Mouse (Mus musculus): Measurements from ENCODE around the gene Sstr2. TPM values are rescaled to one million over a fixed set of nuclear protein-coding genes. Genes with fewer than 3 reads are reported as not detected.

Sstr2 gene
- polyA plus RNA-seq, 1 experiment from 2014 or later = 18.0 TPM

DNA sequence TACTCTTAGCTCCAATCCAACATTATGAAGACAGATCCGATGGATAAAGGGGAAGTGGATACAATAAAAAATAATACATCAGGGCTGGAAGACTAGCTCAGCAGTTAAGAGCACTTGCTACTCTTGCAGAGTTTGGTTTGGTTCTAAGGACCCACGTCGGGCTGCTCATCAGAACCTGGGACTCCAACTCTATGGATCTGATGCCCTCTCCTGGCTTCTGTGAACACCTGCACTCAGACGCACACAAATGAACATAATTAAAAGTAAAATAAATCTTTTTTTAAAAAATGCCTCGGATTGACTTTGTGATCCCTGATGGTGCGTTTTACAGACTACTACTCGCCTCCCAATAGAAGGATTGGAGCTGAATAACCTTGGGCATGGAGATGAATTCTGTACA is 11.5 kb downstream of the Sstr2 start:
- Histone ChIP-seq H3K4me3 (replicated peaks; ENCODE audit: low read depth, low read length) (no peak overlapping the region), H3K36me3 (ENCODE audit: control insufficient read depth, insufficient read depth, low read length) (no peaks in the 10 kb centered on the region; the same call in 1 of the 2 replicates), H3K27me3 (ENCODE audit: control insufficient read depth, insufficient read depth, low read length) (no peaks in the 10 kb centered on the region), H3K9ac (replicated peaks; ENCODE audit: low read length) (no peak overlapping the region), H3K4me1 (ENCODE audit: control insufficient read depth, insufficient read depth, low read length) (no peaks in the 10 kb centered on the region), H3K4me2 (ENCODE audit: low read length) (no peak overlapping the region), H3K9me3 (ENCODE audit: control insufficient read depth, low read length) (no peaks in the 10 kb centered on the region), H3K27ac (replicated peaks; ENCODE audit: low read depth, low read length) (no peak overlapping the region)
- DNase-seq (peak; percentile 76), ATAC-seq (ENCODE audit: low FRiP score, low TSS enrichment) (no peak)
- 61% methylated on average over 7 of the region's 7 CpGs for WGBS

DNA sequence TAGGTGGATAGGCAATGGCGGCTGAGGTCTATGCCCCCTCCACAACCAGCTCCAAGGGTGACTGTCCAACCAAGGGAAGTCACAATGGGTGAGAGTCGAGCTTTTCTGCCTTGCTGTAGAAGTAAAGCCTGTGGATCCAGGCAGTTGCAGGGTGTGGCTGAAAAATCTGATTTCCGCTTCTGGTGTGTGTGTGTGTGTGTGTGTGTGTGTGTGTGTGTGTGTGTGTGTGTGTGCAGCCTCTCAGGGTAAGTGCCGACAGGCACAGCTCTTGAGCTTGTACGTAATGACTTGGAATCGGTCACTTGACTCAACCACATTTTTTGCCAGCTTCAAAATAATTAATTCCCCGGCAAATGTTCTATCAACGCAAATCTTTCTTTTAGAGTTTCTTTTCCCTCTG is 12.2 kb downstream of the Sstr2 start:
- Histone ChIP-seq H3K9ac (replicated peaks; ENCODE audit: low read length) (no peak overlapping the region), H3K36me3 (ENCODE audit: control insufficient read depth, insufficient read depth, low read length) (no peaks in the 10 kb centered on the region), H3K27ac (replicated peaks; ENCODE audit: low read depth, low read length) (no peak overlapping the region), H3K4me2 (ENCODE audit: low read length) (no peak overlapping the region), H3K27me3 (ENCODE audit: control insufficient read depth, insufficient read depth, low read length) (no peaks in the 10 kb centered on the region), H3K9me3 (ENCODE audit: control insufficient read depth, low read length) (no peaks in the 10 kb centered on the region), H3K4me3 (replicated peaks; ENCODE audit: low read depth, low read length) (no peak overlapping the region), H3K4me1 (ENCODE audit: control insufficient read depth, insufficient read depth, low read length) (no peaks in the 10 kb centered on the region)
- no peak for ATAC-seq (ENCODE audit: low FRiP score, low TSS enrichment)
- DNase-seq = no peak
- WGBS = 88% methylated on average over 8 of the region's 8 CpGs

DNA sequence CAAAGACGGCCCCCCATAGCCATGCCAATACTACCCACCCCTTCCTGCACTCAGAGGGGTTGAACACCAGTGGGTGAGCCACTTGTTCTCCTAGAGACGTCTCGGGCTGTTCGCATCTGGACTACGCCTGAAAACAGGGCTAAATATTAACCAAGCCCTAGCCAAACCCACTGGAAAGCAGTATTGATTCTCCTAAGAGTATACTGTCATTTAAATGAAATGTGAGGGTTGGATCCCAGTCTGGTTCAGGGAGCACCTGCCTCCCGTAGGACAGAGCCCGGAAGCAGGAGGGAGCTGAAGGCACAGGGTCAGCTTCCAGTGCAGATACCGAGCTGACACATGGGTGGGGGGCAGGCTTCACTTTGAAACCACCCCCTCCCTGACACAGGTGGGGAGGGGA is 12.7 kb downstream of the Sstr2 start:
- Histone ChIP-seq H3K36me3 (ENCODE audit: control insufficient read depth, insufficient read depth, low read length) (no peaks in the 10 kb centered on the region), H3K27ac (replicated peaks; ENCODE audit: low read depth, low read length) (no peak overlapping the region), H3K9me3 (ENCODE audit: control insufficient read depth, low read length) (no peaks in the 10 kb centered on the region), H3K4me3 (replicated peaks; ENCODE audit: low read depth, low read length) (no peak overlapping the region), H3K4me1 (ENCODE audit: control insufficient read depth, insufficient read depth, low read length) (no peaks in the 10 kb centered on the region), H3K27me3 (ENCODE audit: control insufficient read depth, insufficient read depth, low read length) (no peaks in the 10 kb centered on the region), H3K4me2 (ENCODE audit: low read length) (no peak overlapping the region), H3K9ac (replicated peaks; ENCODE audit: low read length) (no peak overlapping the region)
- ATAC-seq (ENCODE audit: low FRiP score, low TSS enrichment) (no peak), DNase-seq (no peak)
- WGBS = 74% methylated on average over 8 of the region's 8 CpGs

DNA sequence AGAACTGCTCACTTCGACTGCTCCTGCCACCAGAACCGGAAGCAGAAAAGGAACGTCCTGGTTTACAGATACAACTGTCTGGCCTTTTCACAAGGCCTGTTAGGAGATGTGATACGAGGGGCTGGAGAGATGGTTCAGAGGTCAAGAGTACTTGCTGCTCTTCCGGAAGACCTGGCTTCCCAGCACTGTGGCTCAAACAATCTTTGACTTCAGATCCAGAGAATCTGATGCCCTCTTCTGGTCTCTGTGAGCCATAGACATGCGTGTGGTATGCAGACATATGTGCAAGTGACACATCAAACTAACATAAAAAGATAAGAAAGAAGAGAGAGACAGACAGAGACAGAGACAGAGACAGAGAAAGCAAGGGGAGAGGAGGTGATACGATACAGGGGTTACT is 13.2 kb downstream of the Sstr2 start:
- no peak for ATAC-seq (ENCODE audit: low FRiP score, low TSS enrichment)
- no peak overlapping the region for H3K4me3 ChIP-seq (replicated peaks; ENCODE audit: low read depth, low read length)
- H3K27ac ChIP-seq (replicated peaks; ENCODE audit: low read depth, low read length) = no peak overlapping the region
- 83% methylated on average over 7 of the region's 7 CpGs for WGBS
- H3K36me3 ChIP-seq (ENCODE audit: control insufficient read depth, insufficient read depth, low read length) = no peaks in the 10 kb centered on the region
- no peak overlapping the region for H3K4me2 ChIP-seq (ENCODE audit: low read length)
- no peaks in the 10 kb centered on the region for H3K4me1 ChIP-seq (ENCODE audit: control insufficient read depth, insufficient read depth, low read length)
- H3K27me3 ChIP-seq (ENCODE audit: control insufficient read depth, insufficient read depth, low read length) = no peaks in the 10 kb centered on the region
- H3K9me3 ChIP-seq (ENCODE audit: control insufficient read depth, low read length) = no peaks in the 10 kb centered on the region
- DNase-seq = no peak
- no peak overlapping the region for H3K9ac ChIP-seq (replicated peaks; ENCODE audit: low read length)

DNA sequence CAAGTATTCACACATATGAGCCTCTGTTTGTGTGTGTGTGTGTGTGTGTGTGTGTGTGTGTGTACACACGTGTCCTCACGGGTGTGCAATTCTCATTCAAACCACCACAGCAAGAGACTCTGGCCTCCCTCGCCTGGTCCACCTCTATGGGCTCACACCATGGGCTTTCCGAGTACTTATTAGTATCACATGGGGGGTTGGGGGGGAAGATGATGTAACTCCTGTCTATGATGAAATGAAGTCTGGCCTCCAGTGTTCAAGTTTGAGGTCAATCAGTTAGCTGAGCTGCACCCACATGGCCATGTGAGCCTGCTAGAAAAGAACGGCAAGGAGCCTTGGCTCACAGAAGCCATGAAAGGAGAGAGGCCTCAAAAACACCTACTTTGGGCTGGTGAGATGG is 14.3 kb downstream of the Sstr2 start:
- Histone ChIP-seq H3K4me2 (ENCODE audit: low read length) (no peak overlapping the region), H3K27me3 (ENCODE audit: control insufficient read depth, insufficient read depth, low read length) (no peaks in the 10 kb centered on the region), H3K27ac (replicated peaks; ENCODE audit: low read depth, low read length) (no peak overlapping the region), H3K4me1 (ENCODE audit: control insufficient read depth, insufficient read depth, low read length) (no peaks in the 10 kb centered on the region), H3K4me3 (replicated peaks; ENCODE audit: low read depth, low read length) (no peak overlapping the region), H3K36me3 (ENCODE audit: control insufficient read depth, insufficient read depth, low read length) (no peaks in the 10 kb centered on the region), H3K9ac (replicated peaks; ENCODE audit: low read length) (no peak overlapping the region), H3K9me3 (ENCODE audit: control insufficient read depth, low read length) (no peaks in the 10 kb centered on the region)
- ATAC-seq (ENCODE audit: low FRiP score, low TSS enrichment) (no peak), DNase-seq (no peak)
- 97% methylated on average over 5 of the region's 5 CpGs for WGBS

DNA sequence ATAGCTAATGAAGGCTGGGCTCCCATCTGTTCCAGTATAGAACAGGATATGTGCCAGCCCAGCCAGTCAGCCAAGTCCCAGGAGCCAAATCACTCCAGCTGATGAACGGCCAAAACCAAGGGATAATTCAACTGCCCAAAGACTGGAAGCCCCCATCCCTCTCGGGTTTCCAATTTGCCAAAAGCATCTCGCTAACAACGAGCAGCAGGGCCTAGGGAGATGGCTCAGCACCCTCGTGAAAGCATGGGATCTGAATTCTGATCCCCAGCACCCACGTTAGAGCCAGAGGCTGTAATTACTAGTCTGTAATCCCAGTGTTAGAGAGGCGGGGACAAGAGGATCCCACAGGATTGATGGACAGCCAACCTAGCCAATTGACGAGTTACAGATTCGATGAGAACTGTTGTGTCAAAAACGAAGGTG is 15.6 kb downstream of the Sstr2 start:
- 62% methylated on average over 10 of the region's 10 CpGs for WGBS
- Histone ChIP-seq H3K4me2 (ENCODE audit: low read length) (no peak overlapping the region), H3K9ac (replicated peaks; ENCODE audit: low read length) (no peak overlapping the region), H3K4me3 (replicated peaks; ENCODE audit: low read depth, low read length) (no peak overlapping the region), H3K9me3 (ENCODE audit: control insufficient read depth, low read length) (0 out of 2 replicates have a peak, but pooled peaks cover 3% of the 10 kb centered on the region), H3K27me3 (ENCODE audit: control insufficient read depth, insufficient read depth, low read length) (no peaks in the 10 kb centered on the region), H3K36me3 (ENCODE audit: control insufficient read depth, insufficient read depth, low read length) (no peaks in the 10 kb centered on the region), H3K4me1 (ENCODE audit: control insufficient read depth, insufficient read depth, low read length) (no peaks in the 10 kb centered on the region), H3K27ac (replicated peaks; ENCODE audit: low read depth, low read length) (no peak overlapping the region)
- no peak for ATAC-seq (ENCODE audit: low FRiP score, low TSS enrichment)
- DNase-seq = no peak

DNA sequence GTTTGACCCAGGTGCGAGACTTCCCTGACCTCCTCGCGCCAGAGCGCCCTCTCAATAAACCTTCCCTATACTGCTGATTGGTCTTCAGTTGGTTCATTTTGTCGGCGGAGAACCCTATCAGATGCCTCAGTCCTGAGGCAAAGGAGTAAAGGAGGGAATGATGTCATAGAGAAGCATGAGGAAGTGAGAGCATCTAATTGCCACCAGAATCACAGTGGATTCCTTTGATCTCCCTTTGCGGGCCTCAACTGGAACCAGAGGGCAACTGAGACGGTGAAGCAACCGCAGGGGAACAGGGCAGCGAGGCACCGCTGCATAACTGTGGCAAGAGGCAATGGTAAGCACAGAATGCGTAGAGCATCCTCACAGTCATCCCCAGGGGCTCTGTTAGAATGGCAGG is 19.5 kb downstream of the Sstr2 start:
- ATAC-seq (ENCODE audit: low FRiP score, low TSS enrichment) (no peak), DNase-seq (no peak)
- 96% methylated on average over 12 of the region's 12 CpGs for WGBS
- H3K27me3 ChIP-seq (ENCODE audit: control insufficient read depth, insufficient read depth, low read length) = no peaks in the 10 kb centered on the region
- no peak overlapping the region for H3K9ac ChIP-seq (replicated peaks; ENCODE audit: low read length)
- H3K9me3 ChIP-seq (ENCODE audit: control insufficient read depth, low read length) = 0 out of 2 replicates have a peak, but pooled peaks cover 3% of the 10 kb centered on the region
- no peaks in the 10 kb centered on the region for H3K4me1 ChIP-seq (ENCODE audit: control insufficient read depth, insufficient read depth, low read length)
- H3K4me3 ChIP-seq (replicated peaks; ENCODE audit: low read depth, low read length) = no peak overlapping the region
- no peaks in the 10 kb centered on the region for H3K36me3 ChIP-seq (ENCODE audit: control insufficient read depth, insufficient read depth, low read length)
- H3K27ac ChIP-seq (replicated peaks; ENCODE audit: low read depth, low read length) = no peak overlapping the region
- H3K4me2 ChIP-seq (ENCODE audit: low read length) = no peak overlapping the region

DNA sequence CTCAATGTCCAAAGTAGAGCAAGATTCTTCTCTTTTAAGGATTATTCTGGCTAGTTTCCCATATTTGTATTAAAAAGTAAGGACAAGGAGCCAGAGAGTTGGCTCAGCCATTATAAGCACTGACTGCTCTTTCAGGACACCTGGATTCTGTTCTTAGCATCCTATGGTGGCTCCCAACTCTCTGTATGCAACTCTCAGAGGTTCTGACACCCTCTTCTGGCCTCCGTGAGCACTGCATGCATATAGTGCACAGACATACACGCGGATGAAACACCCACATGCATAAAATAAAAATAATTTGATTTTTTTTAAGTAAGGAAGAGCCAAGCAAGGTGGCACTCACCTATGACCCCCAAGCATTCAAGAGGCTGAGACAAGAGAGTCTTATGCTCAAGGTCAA is 26.0 kb downstream of the Sstr2 start:
- H3K27me3 ChIP-seq (ENCODE audit: control insufficient read depth, insufficient read depth, low read length) = no peaks in the 10 kb centered on the region
- H3K9me3 ChIP-seq (ENCODE audit: control insufficient read depth, low read length) = no peaks in the 10 kb centered on the region
- ATAC-seq (ENCODE audit: low FRiP score, low TSS enrichment) = no peak
- H3K4me1 ChIP-seq (ENCODE audit: control insufficient read depth, insufficient read depth, low read length) = no peaks in the 10 kb centered on the region
- no peak overlapping the region for H3K27ac ChIP-seq (replicated peaks; ENCODE audit: low read depth, low read length)
- H3K4me3 ChIP-seq (replicated peaks; ENCODE audit: low read depth, low read length) = no peak overlapping the region
- H3K9ac ChIP-seq (replicated peaks; ENCODE audit: low read length) = no peak overlapping the region
- no peaks in the 10 kb centered on the region for H3K36me3 ChIP-seq (ENCODE audit: control insufficient read depth, insufficient read depth, low read length)
- WGBS = 83% methylated on average over 3 of the region's 3 CpGs
- H3K4me2 ChIP-seq (ENCODE audit: low read length) = no peak overlapping the region
- DNase-seq = no peak

DNA sequence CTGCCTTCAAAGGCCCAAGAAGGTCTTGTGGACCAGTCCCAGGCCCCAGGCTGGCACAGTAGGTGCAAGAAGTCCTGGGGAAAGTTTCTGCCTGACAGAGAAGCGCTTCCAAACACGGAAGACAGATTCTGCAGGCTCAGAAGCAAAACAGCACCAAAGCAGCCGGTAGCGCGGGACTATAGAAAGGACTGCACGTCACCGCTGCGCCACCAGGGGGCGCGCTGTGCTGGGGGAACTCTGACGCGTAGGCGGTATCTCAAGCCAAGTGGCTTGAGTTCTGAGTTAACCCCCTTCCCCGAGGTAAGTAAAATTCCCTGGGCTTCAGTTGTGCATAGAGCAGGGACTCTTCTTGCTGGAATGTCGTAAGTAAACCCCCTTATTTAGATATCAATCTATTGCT is 29.0 kb downstream of the Sstr2 start:
- Histone ChIP-seq H3K4me3 (replicated peaks; ENCODE audit: low read depth, low read length) (no peak overlapping the region), H3K4me2 (ENCODE audit: low read length) (no peak overlapping the region; the same call in 1 of the 2 replicates), H3K27me3 (ENCODE audit: control insufficient read depth, insufficient read depth, low read length) (no peaks in the 10 kb centered on the region), H3K27ac (replicated peaks; ENCODE audit: low read depth, low read length) (no peak overlapping the region), H3K4me1 (ENCODE audit: control insufficient read depth, insufficient read depth, low read length) (peaks cover 9% of the 10 kb centered on the region), H3K36me3 (ENCODE audit: control insufficient read depth, insufficient read depth, low read length) (peaks cover 16% of the 10 kb centered on the region), H3K9me3 (ENCODE audit: control insufficient read depth, low read length) (no peaks in the 10 kb centered on the region), H3K9ac (replicated peaks; ENCODE audit: low read length) (no peak overlapping the region; the same call in 1 of the 2 replicates)
- 4% methylated on average over 15 of the region's 15 CpGs for WGBS
- DNase-seq (peak; percentile 88), ATAC-seq (ENCODE audit: low FRiP score, low TSS enrichment) (no peak)
